Mouse (Mus musculus): ENCODE measurements at regions not wholly inside any gene's neighbourhood (a gene's known extent, or its start where the extent isn't known, plus 50 kb on each side); places are given as distances from the start of the nearest gene placed in this dataset.

- TF ChIP-seq CTCF (IDR thresholded peaks at IDR 0.05; ENCODE audit: control insufficient read depth, insufficient read depth, insufficient read length) (no peak), MYOD1 (IDR thresholded peaks at IDR 0.05; ENCODE audit: control insufficient read depth, insufficient read length, low read depth) (no peak), CEBPB (IDR thresholded peaks at IDR 0.05; ENCODE audit: low read depth) (no peak), USF1 (IDR thresholded peaks at IDR 0.05; ENCODE audit: low read depth) (no peak), MAX (IDR thresholded peaks at IDR 0.05) (no peak), FOSL1 (IDR thresholded peaks at IDR 0.05; ENCODE audit: insufficient read depth, low read length, poor library complexity, severe bottlenecking) (no peak), MYOG (IDR thresholded peaks at IDR 0.05; ENCODE audit: control insufficient read depth, extremely low read depth, insufficient read length) (no peak)
Observed at GRCm38 (mm10) chr1:81637357-81637756, 560.6 kb downstream of the Nyap2 start.
